Comparison of ENCODE assay signal across 8 mouse cellular contexts in the genomic region with DNA sequence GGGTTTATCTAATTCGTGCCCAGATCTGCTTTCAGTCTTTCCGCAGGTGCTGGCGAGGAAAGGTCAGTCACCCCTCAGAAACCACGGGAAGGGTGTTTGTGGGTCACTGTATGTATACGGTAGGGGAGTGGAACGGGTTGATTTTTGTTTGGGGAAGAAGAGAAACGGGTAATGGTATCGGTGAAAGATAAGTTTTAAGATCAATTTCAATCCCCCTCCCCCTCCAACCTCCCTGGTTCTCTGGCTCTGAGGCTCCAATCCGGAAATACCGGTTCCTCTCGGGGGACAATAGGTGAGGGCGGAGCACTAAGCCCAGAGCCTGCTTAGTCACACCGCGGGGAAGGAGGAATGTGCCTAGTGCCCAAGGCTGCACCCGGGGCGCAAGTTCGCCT. TPM values are rescaled to one million over a fixed set of nuclear protein-coding genes. Genes with fewer than 3 reads are reported as not detected.
DNase-seq lines count a peak whose midpoint lies in the region; ATAC-seq lines count a peak whose summit lies in the region.

No protein-coding gene starts in this region.

- no peaks in the 10 kb centered on the region for H3K9me3 ChIP-seq in intestine, embryonic 15.5 days
- H3K9me3 ChIP-seq in liver, embryonic 16.5 days (replicated peaks; ENCODE audit: control insufficient read depth, low read length), result no peaks in the 10 kb centered on the region
- H3K9me3 ChIP-seq in neural tube, embryonic 15.5 days (replicated peaks), result no peaks in the 10 kb centered on the region

- peak overlapping the region; percentile 97 for H3K27ac ChIP-seq in intestine, embryonic 15.5 days
- peak overlapping the region; percentile 60 for H3K27ac ChIP-seq in liver, embryonic 16.5 days (ENCODE audit: low read length)
- no peak overlapping the region for H3K27ac ChIP-seq in neural tube, embryonic 15.5 days (replicated peaks)

- no peaks in the 10 kb centered on the region for H3K4me1 ChIP-seq in intestine, embryonic 15.5 days (replicated peaks)
- no peaks in the 10 kb centered on the region for H3K4me1 ChIP-seq in liver, embryonic 16.5 days (ENCODE audit: control insufficient read depth, low read depth, low read length)
- H3K4me1 ChIP-seq in neural tube, embryonic 15.5 days, result peaks cover 14% of the 10 kb centered on the region

- H3K9ac ChIP-seq in intestine, embryonic 15.5 days, result no peak overlapping the region
- H3K9ac ChIP-seq in liver, embryonic 16.5 days (ENCODE audit: low read depth, low read length), result peak overlapping the region; percentile 35; the same call in 1 of the 2 replicates
- no peak overlapping the region for H3K9ac ChIP-seq in neural tube, embryonic 15.5 days (replicated peaks)

- H3K27me3 ChIP-seq in intestine, embryonic 15.5 days (replicated peaks), result peaks cover 5% of the 10 kb centered on the region
- H3K27me3 ChIP-seq in liver, embryonic 16.5 days (ENCODE audit: control insufficient read depth, insufficient read depth, low read depth, low read length), result peaks cover 21% of the 10 kb centered on the region
- H3K27me3 ChIP-seq in neural tube, embryonic 15.5 days (replicated peaks), result peaks cover 35% of the 10 kb centered on the region

- peak; percentile 64 for DNase-seq in adrenal gland, postnatal 14 days
- peak; percentile 27 for DNase-seq in gastrocnemius, postnatal 25 days
- no peak for DNase-seq in frontal cortex, postnatal 10 days (ENCODE audit: low spot score in 2 of 2)
- no peak for DNase-seq in cerebellum, adult 18-20 months

- ATAC-seq in CD4-positive, CD25-positive, alpha-beta regulatory T cell, adult 4 months, result peak; percentile 51
- ATAC-seq in intestine, embryonic 15.5 days, result peak; percentile 91
- peak; percentile 55 for ATAC-seq in liver, embryonic 16.5 days (ENCODE audit: low read depth)
- no peak for ATAC-seq in neural tube, embryonic 15.5 days (ENCODE audit: low FRiP score)

- peak overlapping the region; percentile 84 for H3K4me2 ChIP-seq in intestine, embryonic 15.5 days (replicated peaks)
- peak overlapping the region; percentile 53 for H3K4me2 ChIP-seq in liver, embryonic 16.5 days (ENCODE audit: low read depth, low read length)
- peak overlapping the region; percentile 89 for H3K4me2 ChIP-seq in neural tube, embryonic 15.5 days

- no peaks in the 10 kb centered on the region for H3K36me3 ChIP-seq in intestine, embryonic 15.5 days
- no peaks in the 10 kb centered on the region for H3K36me3 ChIP-seq in liver, embryonic 16.5 days (ENCODE audit: control insufficient read depth, insufficient read depth)
- H3K36me3 ChIP-seq in neural tube, embryonic 15.5 days, result no peaks in the 10 kb centered on the region

- H3K4me3 ChIP-seq in intestine, embryonic 15.5 days (replicated peaks), result peak overlapping the region; percentile 60
- H3K4me3 ChIP-seq in liver, embryonic 16.5 days (ENCODE audit: low read depth, low read length), result peak overlapping the region; percentile 63
- H3K4me3 ChIP-seq in neural tube, embryonic 15.5 days (replicated peaks), result peak overlapping the region; percentile 44

- 2% methylated on average over 17 of the region's 17 CpGs for WGBS in intestine, embryonic 15.5 days
- WGBS in liver, embryonic 16.5 days (ENCODE audit: insufficient replicate concordance), result under 1% methylated on average over 17 of the region's 17 CpGs
- WGBS in neural tube, embryonic 15.5 days, result 2% methylated on average over 17 of the region's 17 CpGs

RNA-seq across cellular contexts. Expression of gene Tjp2, which starts 0.5 kb away (rescaled TPM):
- 1 to 10 TPM; 4.2 to 4.6 TPM for polyA plus RNA-seq in CD4-positive, CD25-positive, alpha-beta regulatory T cell, adult 4 months (2017; shearing (Covaris generic))
- 11.2 and 11.8 TPM in 2 replicates for total RNA-seq in adrenal gland, postnatal 14 days (2021)
- total RNA-seq in gastrocnemius, postnatal 25 days (2021), result 1 to 10 TPM; 4.4 to 4.8 TPM
- 41.2 and 41.7 TPM in 2 replicates for polyA plus RNA-seq in intestine, embryonic 15.5 days (2015; fragmentation: Nextera tagmentation; extraction: Ambion mirVana)
- polyA plus RNA-seq in liver, embryonic 16.5 days (2015; fragmentation: Nextera tagmentation; extraction: Ambion mirVana), result 5.2 and 6.6 TPM in 2 replicates
- 10.1 and 15.3 TPM in 2 replicates for polyA plus RNA-seq in neural tube, embryonic 15.5 days (2015; fragmentation: Nextera tagmentation; extraction: Ambion mirVana)

RNA-seq across cellular contexts. Expression of gene Fxn, which starts 55.1 kb away (rescaled TPM):
- polyA plus RNA-seq in CD4-positive, CD25-positive, alpha-beta regulatory T cell, adult 4 months (2017; shearing (Covaris generic)), result 10 to 100 TPM; 13.2 to 16.9 TPM
- 22.2 and 22.5 TPM in 2 replicates for total RNA-seq in adrenal gland, postnatal 14 days (2021)
- 10 to 100 TPM; 19.6 to 20.2 TPM for total RNA-seq in gastrocnemius, postnatal 25 days (2021)
- polyA plus RNA-seq in intestine, embryonic 15.5 days (2015; fragmentation: Nextera tagmentation; extraction: Ambion mirVana), result 41.1 and 42.3 TPM in 2 replicates
- polyA plus RNA-seq in liver, embryonic 16.5 days (2015; fragmentation: Nextera tagmentation; extraction: Ambion mirVana), result 36.5 and 44.0 TPM in 2 replicates
- 42.4 and 45.2 TPM in 2 replicates for polyA plus RNA-seq in neural tube, embryonic 15.5 days (2015; fragmentation: Nextera tagmentation; extraction: Ambion mirVana)

Comparison
In these comparisons a context has a peak if more than half of its experiments do, and no peak if none do; other contexts are left out.
1. DNase-seq: peak in adrenal gland, postnatal 14 days (single experiment) and gastrocnemius, postnatal 25 days (single experiment); none in frontal cortex, postnatal 10 days (0 of 2) and cerebellum, adult 18-20 months (0 of 2).
2. Peak in every context shown above with its lines, with median percentiles within 50 percentile points of each other: H3K4me2 ChIP-seq and H3K4me3 ChIP-seq.